Mouse (Mus musculus): ENCODE measurements around the gene Plxdc1. TPM values are rescaled to one million over a fixed set of nuclear protein-coding genes. Genes with fewer than 3 reads are reported as not detected.

Gene Plxdc1
- total RNA-seq, 1 experiment from 2014 or later, result 5.5 TPM

DNA sequence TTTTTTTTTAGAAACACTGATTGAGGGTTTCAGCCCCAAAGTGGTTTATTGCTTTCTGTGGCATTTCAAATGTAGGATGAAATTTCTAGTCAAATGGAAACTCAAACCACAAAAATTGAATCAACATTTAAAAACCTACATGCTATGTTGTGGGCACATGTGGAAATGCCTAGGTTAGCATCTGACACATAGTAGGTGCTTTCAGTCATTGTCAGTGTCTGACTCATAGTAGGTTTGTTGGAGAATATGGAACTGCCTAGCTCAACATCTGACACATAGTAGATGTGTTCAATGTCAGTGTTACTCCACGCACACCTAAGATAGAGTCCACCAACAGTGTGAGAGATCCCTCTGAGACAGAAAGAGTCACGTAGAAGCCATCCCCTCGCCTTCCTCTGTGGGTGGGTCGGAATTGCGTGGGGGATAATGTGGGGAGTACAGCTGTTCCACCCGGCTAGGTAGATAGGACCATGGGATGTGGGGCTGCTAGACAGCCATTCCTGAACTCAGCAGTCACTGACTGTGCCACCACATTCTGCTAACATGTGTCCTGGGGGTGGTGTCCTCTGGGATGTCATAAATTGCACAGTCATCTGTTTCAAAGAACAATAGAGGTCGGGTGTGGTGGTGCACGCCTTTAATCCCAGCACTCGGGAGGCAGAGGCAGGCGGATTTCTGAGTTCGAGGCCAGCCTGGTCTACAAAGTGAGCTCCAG is 77.5 kb downstream of the Plxdc1 start:
- ATAC-seq (replicated peaks in 1 of 2; ENCODE audit: insufficient read depth in 1 of 2, low FRiP score in 2 of 2, low TSS enrichment in 1 of 2, low read depth in 1 of 2, poor library complexity in 2 of 2, severe bottlenecking in 2 of 2), result no peak

DNA sequence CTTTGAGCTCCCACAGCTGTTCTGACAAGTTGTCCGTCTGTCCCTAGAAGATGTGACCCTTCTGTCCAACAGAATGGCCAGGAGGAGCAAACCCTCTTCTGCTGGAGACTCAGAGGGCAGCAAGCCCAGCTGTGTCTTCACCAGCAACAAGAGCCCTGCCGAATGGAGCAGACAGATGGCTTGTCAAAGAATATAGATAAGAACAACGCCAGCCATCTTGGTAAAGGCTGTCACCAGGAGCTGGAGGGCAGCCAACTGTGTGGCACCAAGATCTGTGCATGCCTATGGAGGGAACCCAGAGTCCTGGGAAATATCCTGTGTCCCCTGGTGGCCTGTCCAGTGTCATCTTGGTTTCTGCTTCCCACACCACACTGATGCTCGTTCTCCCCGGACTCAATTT is 78.3 kb downstream of the Plxdc1 start:
- ATAC-seq (replicated peaks in 1 of 2; ENCODE audit: insufficient read depth in 1 of 2, low FRiP score in 2 of 2, low TSS enrichment in 1 of 2, low read depth in 1 of 2, poor library complexity in 2 of 2, severe bottlenecking in 2 of 2), result no peak

DNA sequence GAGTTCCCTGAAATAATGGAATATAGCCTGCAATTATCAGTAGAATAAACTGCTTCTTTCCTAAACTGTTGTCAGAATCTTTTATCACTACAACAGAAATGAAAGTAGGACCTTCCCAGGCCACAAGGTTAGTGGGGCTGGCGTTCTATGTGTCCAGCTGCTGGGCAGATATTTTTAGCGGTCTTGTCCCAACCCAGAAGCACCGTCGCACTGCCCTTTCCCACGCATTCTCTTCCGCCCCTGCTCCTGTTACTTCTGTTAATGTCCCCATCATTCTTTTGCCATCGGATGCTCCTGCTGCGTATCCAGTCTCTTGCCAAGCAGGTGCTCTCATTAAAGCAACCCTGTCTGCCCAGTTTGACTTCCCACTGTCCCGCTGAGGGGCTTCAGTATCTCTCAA is 79.3 kb downstream of the Plxdc1 start:
- no peak for ATAC-seq (replicated peaks in 1 of 2; ENCODE audit: insufficient read depth in 1 of 2, low FRiP score in 2 of 2, low TSS enrichment in 1 of 2, low read depth in 1 of 2, poor library complexity in 2 of 2, severe bottlenecking in 2 of 2)

DNA sequence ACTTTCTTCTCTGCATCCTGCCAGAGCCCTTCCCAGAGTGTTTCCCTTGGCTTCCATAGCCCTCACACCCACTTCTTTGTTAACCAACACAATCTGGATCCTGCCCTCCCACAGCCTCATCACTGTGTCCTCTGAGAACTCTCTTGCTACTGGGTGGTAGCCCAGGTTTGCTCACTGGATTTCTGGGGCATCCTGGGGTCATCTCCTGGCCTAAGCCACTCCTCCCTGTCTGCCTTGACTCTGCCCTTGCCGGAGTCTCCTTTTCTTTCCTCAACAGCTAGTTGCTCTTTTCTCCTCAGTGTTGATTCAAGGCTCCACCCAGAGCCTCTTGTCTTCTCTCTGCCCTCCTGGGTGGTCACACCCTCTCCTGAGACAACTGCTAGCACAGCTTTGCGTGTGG is 80.3 kb downstream of the Plxdc1 start:
- ATAC-seq (replicated peaks in 1 of 2; ENCODE audit: insufficient read depth in 1 of 2, low FRiP score in 2 of 2, low TSS enrichment in 1 of 2, low read depth in 1 of 2, poor library complexity in 2 of 2, severe bottlenecking in 2 of 2), result no peak

DNA sequence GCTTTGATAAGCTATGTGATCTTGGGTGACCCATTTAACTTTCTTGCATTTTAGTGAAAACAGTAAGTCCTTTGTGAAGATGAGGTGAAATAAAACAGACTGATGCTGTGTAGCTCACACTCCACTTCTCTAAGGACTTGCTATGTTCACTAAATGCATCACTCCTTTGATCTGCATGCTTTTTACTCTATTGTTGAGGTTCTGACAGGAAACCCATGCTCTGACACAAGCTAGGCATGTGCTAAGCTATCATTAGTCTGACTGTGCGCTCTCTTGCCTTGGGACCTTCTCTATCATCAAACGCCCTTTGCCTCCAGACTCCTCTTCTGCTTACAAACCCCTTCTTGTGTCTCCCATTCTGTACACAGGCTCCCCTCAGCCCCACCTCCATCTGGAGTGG is 80.7 kb downstream of the Plxdc1 start:
- no peak for ATAC-seq (replicated peaks in 1 of 2; ENCODE audit: insufficient read depth in 1 of 2, low FRiP score in 2 of 2, low TSS enrichment in 1 of 2, low read depth in 1 of 2, poor library complexity in 2 of 2, severe bottlenecking in 2 of 2)

DNA sequence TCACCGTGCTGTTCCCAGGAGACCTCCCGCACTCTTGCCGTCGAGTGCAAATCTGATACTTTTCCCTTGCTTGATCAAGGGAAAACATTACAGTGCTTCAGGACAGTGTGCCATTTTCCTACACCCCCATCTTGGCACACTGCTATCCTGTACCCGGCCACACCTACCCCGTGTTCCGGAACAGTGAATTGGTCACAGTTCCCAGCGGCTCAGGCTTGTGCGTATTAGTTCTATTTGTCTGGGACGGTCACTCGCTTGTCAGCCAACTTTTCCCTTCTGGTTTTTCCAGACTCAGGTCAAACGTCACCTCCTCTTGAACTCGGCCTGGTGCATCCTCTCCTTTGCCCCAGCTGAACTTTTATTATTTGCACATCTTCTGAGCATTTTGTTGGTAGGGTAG is 81.4 kb downstream of the Plxdc1 start:
- ATAC-seq (replicated peaks in 1 of 2; ENCODE audit: insufficient read depth in 1 of 2, low FRiP score in 2 of 2, low TSS enrichment in 1 of 2, low read depth in 1 of 2, poor library complexity in 2 of 2, severe bottlenecking in 2 of 2), result no peak

DNA sequence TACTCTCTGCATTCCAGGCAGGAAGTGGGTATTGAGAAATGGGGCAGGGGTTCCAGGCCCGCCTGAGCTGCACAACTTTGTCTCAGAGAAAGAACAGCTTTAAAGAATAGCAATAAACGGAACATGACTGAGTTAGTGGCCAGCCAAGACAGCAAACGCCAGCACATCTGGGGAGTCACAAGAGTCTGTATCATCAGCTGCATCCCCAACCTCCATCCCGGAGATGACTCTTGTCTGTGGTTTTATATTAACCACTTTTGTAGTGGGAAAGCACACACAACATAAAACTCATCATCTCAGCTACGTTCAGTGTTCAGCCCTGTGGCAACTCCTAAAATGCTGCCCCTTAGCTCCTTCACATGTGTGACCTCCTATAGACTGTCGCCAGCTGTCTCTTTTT is 84.4 kb downstream of the Plxdc1 start:
- no peak for ATAC-seq (replicated peaks in 1 of 2; ENCODE audit: insufficient read depth in 1 of 2, low FRiP score in 2 of 2, low TSS enrichment in 1 of 2, low read depth in 1 of 2, poor library complexity in 2 of 2, severe bottlenecking in 2 of 2)

DNA sequence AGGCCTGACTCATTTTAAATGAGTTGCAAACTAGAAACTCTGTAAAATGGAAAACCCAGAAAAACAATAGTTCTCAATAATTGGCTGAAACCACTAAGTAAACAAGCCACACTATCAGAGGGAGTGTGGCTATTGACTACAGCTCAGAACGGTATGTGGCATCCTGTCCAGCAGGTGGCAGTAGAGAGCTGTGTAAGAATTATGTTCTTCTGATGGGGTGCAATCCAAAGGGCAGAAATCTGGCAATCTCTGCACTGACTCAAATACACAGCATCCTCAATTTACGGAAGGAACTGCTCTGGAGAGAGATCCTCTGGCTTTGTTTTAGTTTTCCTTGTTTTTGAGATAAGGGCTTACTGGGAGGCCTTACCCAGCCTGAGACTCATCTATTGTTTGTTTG is 86.4 kb downstream of the Plxdc1 start:
- peak; percentile 78 to 89 for ATAC-seq (replicated peaks in 1 of 2; ENCODE audit: insufficient read depth in 1 of 2, low FRiP score in 2 of 2, low TSS enrichment in 1 of 2, low read depth in 1 of 2, poor library complexity in 2 of 2, severe bottlenecking in 2 of 2)

DNA sequence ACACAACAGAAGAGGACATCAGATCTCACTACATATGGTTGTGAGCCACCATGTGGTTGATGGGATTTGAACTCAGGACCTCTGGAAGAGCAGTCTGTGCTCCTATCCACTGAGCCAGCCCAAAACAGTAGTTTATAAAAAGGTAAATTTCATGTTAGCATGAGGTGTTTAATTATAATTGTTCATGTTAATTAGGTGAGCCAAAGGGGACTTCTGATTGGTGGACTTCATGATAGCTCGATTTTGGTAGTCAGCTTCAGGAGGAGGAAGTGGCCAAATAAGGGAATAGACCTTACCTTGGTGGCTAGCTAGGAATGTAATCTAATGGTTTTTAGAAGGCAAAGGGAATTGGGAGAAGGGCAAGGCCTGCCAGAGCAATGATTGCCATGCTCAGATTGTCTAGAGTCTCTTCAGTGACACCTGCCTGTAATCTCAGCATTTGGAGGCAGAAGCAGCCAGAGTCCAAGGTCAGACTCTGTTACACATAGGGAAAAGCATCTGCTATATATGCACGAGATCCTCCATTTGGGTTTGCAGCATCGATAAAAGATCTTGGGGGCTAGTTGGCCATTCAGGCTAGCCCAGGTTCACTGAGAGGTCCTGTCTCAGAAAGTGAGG is 88.6 kb downstream of the Plxdc1 start:
- ATAC-seq (replicated peaks in 1 of 2; ENCODE audit: insufficient read depth in 1 of 2, low FRiP score in 2 of 2, low TSS enrichment in 1 of 2, low read depth in 1 of 2, poor library complexity in 2 of 2, severe bottlenecking in 2 of 2), result no peak

DNA sequence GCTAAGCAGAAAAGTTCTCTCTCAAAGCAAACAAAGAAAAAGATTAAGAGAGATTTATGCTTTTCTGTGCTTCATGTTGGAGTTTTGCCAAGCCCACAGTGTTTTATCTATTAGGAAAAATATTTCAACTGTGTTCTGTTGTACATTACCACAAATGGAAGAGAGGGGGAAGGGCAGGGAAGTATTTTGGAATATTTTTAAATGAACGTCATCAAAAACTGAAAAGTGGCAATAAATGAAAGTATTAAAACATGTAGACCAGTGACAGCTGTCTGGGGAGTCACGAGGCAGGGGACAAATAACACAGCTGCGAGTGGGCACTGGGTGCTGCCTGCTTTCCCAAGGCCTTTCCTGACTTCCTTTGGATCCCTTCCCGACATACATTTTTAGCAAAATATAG is 89.6 kb downstream of the Plxdc1 start:
- no peak for ATAC-seq (replicated peaks in 1 of 2; ENCODE audit: insufficient read depth in 1 of 2, low FRiP score in 2 of 2, low TSS enrichment in 1 of 2, low read depth in 1 of 2, poor library complexity in 2 of 2, severe bottlenecking in 2 of 2)

DNA sequence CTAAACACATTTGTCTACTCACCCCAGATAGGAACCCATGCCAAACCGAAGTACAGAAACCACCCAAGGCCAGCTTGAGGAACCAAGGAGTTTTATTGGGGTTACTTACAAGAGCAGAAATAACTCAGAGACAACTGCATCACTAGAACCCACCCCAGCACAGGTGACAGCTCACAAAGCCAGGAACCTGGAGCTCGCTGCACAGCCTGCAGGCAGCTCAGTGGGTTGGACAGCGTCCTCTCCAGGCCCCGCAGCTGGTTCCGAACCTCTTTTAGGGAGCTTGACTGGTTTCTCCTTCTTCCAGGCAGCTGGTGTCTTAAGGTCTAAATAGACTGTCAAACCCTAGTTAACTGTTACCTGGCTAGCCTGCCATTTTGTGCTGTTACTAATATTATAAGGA is 94.4 kb downstream of the Plxdc1 start:
- no peak for ATAC-seq (replicated peaks in 1 of 2; ENCODE audit: insufficient read depth in 1 of 2, low FRiP score in 2 of 2, low TSS enrichment in 1 of 2, low read depth in 1 of 2, poor library complexity in 2 of 2, severe bottlenecking in 2 of 2)

DNA sequence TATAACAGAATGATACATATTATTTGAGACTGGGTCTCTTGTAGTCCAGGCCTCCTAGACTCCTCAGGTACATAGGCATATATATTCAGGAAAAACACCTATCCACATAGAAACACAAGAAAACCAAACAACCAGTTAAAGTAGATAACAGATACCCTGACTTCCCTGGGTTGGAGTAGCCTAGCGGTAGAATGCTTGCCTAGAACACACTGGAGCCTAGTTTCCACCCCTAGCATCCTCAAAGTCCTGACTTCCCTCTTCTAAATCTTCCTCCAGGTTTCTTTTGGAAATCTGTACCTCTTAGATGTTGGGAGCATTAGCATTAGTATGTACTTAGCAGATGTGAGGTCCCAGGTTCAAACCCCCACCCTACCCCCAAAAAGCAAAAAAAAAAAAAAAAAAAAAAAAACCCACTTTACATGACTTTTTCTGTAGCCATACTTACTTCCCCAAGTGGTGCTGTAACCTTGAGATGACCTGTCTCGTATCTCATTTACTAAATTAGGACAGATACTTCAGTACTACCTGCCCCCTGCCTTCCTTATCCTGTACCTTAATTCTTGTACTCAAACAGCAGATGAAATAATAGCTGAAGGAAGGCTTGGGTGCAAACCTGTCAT is 100.8 kb downstream of the Plxdc1 start:
- ATAC-seq (replicated peaks in 1 of 2; ENCODE audit: insufficient read depth in 1 of 2, low FRiP score in 2 of 2, low TSS enrichment in 1 of 2, low read depth in 1 of 2, poor library complexity in 2 of 2, severe bottlenecking in 2 of 2), result no peak

DNA sequence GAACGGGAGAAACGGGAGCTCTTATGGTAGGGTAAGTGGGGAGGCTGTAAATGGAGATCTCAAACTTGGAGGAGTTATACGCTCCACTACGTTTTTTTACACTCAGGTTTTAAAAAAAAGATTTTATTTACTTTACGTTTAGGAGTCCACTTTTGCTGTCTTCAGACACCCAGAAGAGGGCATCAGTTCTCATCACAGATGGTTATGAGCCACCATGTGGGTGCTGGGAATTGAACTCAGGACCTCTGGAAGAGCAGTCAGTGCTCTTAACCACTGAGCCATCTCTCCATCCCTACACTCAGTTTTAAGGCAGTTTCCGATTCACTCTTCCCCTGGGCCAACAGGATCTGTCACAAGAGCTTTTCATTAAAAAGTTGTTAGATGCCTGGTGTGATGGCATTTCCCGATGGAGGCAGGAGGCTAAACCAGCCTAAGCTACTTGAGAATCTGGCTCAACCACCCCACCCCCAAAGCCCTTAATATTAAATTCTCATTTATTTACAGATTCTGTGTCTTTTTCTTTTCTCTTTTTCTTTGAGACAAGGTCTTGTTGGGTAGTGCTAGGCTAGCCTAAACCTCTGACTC is 101.6 kb downstream of the Plxdc1 start:
- ATAC-seq (replicated peaks in 1 of 2; ENCODE audit: insufficient read depth in 1 of 2, low FRiP score in 2 of 2, low TSS enrichment in 1 of 2, low read depth in 1 of 2, poor library complexity in 2 of 2, severe bottlenecking in 2 of 2), result no peak

DNA sequence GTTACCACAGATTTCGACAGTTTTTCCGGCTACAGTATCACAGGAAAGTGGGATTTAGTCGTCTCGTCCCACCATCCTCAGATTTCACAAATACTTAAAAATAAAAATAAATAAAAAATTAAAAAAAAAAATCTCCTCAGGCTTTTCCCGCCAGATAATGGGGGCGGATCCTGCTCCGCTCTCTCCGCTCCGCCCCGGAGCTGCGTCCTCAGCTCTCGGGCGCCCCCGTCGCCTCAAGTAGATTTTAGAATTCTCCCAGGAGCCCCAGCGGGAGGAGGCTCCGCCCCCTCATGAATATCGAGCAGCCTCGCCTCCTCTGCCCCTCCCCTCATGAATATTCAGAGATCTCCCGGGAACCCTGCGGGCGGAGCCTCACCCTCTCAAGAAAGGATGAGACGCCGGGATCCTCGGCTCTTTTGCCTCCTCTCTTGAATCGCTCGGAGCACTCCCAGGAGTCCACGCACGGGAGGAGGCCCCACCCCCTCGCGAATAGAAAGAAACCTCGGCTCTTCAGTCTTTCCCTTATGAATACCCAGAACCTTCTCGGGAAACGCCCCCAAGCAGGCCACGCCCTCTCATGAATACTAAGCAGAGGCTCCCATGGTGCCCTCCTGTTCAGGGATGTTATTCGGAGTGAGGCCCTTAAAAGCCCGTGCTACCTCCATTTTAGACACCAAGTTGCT is 102.2 kb downstream of the Plxdc1 start, which contains the start of gene Fbxo47:
Fbxo47 (minus strand) TSS at position 237 of the 683 bp plus-strand sequence.
- ATAC-seq (replicated peaks in 1 of 2; ENCODE audit: insufficient read depth in 1 of 2, low FRiP score in 2 of 2, low TSS enrichment in 1 of 2, low read depth in 1 of 2, poor library complexity in 2 of 2, severe bottlenecking in 2 of 2), result peak; percentile 96 to 98

DNA sequence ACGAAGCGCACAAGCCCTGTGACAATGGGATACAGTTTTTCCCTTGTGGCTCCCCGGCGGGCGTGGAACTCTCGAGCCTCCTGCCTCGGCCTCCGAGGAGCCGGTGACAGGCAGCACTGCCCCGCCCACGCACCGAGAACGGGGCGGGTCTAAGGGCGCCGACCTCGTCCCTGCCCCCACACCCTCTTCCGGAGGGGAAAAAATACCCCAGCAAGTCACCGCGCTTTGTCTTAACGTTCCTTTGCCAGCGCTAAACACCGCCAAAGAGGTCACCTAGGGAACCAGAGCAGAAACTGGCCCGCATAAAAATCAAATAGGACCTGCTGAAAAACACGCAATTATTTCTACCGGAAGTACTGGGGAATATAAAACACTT is 102.7 kb downstream of the Plxdc1 start:
- ATAC-seq (replicated peaks in 1 of 2; ENCODE audit: insufficient read depth in 1 of 2, low FRiP score in 2 of 2, low TSS enrichment in 1 of 2, low read depth in 1 of 2, poor library complexity in 2 of 2, severe bottlenecking in 2 of 2), result peak; percentile 61 to 67; a peak in 3 of 4 replicates

DNA sequence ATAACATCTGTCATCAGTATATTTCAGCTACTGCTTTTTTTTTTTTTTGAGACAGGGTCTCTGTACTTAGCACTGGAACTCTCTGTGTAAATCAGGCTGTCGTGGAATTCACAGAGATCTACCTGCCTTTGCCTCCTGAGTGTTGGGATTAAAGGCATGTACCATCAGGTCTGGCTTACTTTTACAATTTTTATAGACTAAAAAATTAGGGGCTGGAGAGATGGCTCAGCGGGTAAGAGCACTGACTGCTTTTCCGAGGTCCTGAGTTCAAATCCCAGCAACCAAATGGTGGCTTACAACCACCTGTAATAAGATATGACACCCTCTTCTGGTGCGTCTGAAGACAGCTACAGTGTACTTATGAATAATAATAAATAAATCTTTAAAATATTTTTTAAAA is 105.9 kb downstream of the Plxdc1 start:
- ATAC-seq (replicated peaks in 1 of 2; ENCODE audit: insufficient read depth in 1 of 2, low FRiP score in 2 of 2, low TSS enrichment in 1 of 2, low read depth in 1 of 2, poor library complexity in 2 of 2, severe bottlenecking in 2 of 2), result no peak

DNA sequence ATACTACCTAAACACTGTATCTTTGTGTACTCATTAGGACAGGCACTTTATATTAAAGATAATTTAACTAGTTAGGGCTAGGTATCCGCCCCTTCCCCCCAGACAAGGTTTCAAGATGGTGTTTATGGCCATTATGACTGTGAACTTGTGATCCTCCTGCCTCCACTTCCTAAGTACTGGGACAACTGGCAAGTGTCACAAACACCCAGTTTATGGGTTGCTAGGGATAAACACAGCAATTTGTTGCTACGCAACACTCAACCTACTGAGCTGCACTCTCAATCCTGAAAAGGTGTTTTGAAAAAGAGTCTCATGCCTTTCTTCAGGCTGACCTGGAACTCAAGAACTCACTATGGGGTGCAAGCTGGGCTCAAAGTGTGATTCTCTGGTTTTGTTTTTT is 108.9 kb downstream of the Plxdc1 start:
- ATAC-seq (replicated peaks in 1 of 2; ENCODE audit: insufficient read depth in 1 of 2, low FRiP score in 2 of 2, low TSS enrichment in 1 of 2, low read depth in 1 of 2, poor library complexity in 2 of 2, severe bottlenecking in 2 of 2), result no peak

DNA sequence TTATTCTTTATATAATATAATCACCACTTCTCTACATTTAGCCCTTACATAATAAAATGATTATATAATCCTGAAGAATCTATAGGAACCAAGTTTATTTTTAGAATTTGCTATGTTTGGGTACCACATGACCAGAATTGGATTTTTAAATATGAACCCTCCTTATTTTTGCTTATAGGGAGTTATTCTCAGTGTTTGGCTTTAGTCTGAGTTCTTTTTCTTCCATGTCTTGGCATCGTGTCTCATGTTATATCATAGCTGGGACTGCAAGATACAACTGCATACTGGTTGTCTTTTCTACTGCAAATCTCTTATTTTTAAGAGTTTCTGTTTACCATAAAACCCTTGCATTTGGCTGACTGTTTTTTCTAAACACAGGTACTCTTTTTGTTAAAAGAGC is 111.8 kb downstream of the Plxdc1 start:
- ATAC-seq (replicated peaks in 1 of 2; ENCODE audit: insufficient read depth in 1 of 2, low FRiP score in 2 of 2, low TSS enrichment in 1 of 2, low read depth in 1 of 2, poor library complexity in 2 of 2, severe bottlenecking in 2 of 2), result no peak
